Mouse (Mus musculus): ENCODE measurements around the gene Mrps21. TPM values are rescaled to one million over a fixed set of nuclear protein-coding genes. Genes with fewer than 3 reads are reported as not detected.

Gene Mrps21
- polyA plus RNA-seq, 1 experiment from 2014 or later, result 355 TPM

GRCm38 (mm10) chr3:95879063-95879462 is 7.7 kb upstream of the Mrps21 start:
- Histone ChIP-seq H3K4me1 (ENCODE audit: insufficient read depth, low read length) (peaks cover 9% of the 10 kb centered on the region; the same call in 1 of the 2 replicates), H3K4me3 (ENCODE audit: low read length) (no peak overlapping the region), H3K9me3 (ENCODE audit: low read length) (no peaks in the 10 kb centered on the region), H3K4me2 (replicated peaks; ENCODE audit: low read depth, low read length) (no peak overlapping the region), H3K9ac (replicated peaks; ENCODE audit: low read length) (no peak overlapping the region), H3K27ac (ENCODE audit: low read length) (no peak overlapping the region), H3K36me3 (ENCODE audit: insufficient read depth, low read length) (no peaks in the 10 kb centered on the region), H3K27me3 (ENCODE audit: insufficient read depth, low read length) (no peaks in the 10 kb centered on the region)
- WGBS, result 87% methylated on average over 4 of the region's 4 CpGs
- ATAC-seq (ENCODE audit: low FRiP score, low TSS enrichment), result no peak

- H3K9me3 ChIP-seq (ENCODE audit: low read length), result no peaks in the 10 kb centered on the region
- peak overlapping the region; percentile 65 for H3K4me2 ChIP-seq (replicated peaks; ENCODE audit: low read depth, low read length)
- no peaks in the 10 kb centered on the region for H3K27me3 ChIP-seq (ENCODE audit: insufficient read depth, low read length)
- peak overlapping the region; percentile 77 for H3K4me3 ChIP-seq (ENCODE audit: low read length)
- WGBS, result 72% methylated on average over 7 of the region's 7 CpGs
- H3K36me3 ChIP-seq (ENCODE audit: insufficient read depth, low read length), result peaks cover 24% of the 10 kb centered on the region
- H3K9ac ChIP-seq (replicated peaks; ENCODE audit: low read length), result peak overlapping the region; percentile 59
- H3K4me1 ChIP-seq (ENCODE audit: insufficient read depth, low read length), result peaks cover 8% of the 10 kb centered on the region
- no peak for ATAC-seq (ENCODE audit: low FRiP score, low TSS enrichment)
- H3K27ac ChIP-seq (ENCODE audit: low read length), result 0 out of 2 replicates have a peak overlapping the region, but pooled peaks have one; percentile 28
These were observed 729 bp upstream of the Mrps21 start for GRCm38 (mm10) chr3:95872048-95872447.

- WGBS, result 4% methylated on average over 15 of the region's 15 CpGs
- H3K9me3 ChIP-seq (ENCODE audit: low read length), result no peaks in the 10 kb centered on the region
- peaks cover 27% of the 10 kb centered on the region for H3K36me3 ChIP-seq (ENCODE audit: insufficient read depth, low read length)
- peak overlapping the region; percentile 79 for H3K27ac ChIP-seq (ENCODE audit: low read length)
- peaks cover 8% of the 10 kb centered on the region for H3K4me1 ChIP-seq (ENCODE audit: insufficient read depth, low read length)
- peak overlapping the region; percentile 65 for H3K4me2 ChIP-seq (replicated peaks; ENCODE audit: low read depth, low read length)
- no peaks in the 10 kb centered on the region for H3K27me3 ChIP-seq (ENCODE audit: insufficient read depth, low read length)
- ATAC-seq (ENCODE audit: low FRiP score, low TSS enrichment), result no peak; the same call in none of the 2 replicates
- H3K9ac ChIP-seq (replicated peaks; ENCODE audit: low read length), result peak overlapping the region; percentile 85
- H3K4me3 ChIP-seq (ENCODE audit: low read length), result peak overlapping the region; percentile 77
These were observed 343 bp downstream of the Mrps21 start for GRCm38 (mm10) chr3:95870976-95871375.

- H3K27ac ChIP-seq (ENCODE audit: low read length), result no peak overlapping the region
- WGBS, result 98% methylated on average over 2 of the region's 2 CpGs
- H3K4me2 ChIP-seq (replicated peaks; ENCODE audit: low read depth, low read length), result no peak overlapping the region
- no peak for ATAC-seq (ENCODE audit: low FRiP score, low TSS enrichment)
- H3K27me3 ChIP-seq (ENCODE audit: insufficient read depth, low read length), result no peaks in the 10 kb centered on the region
- H3K4me1 ChIP-seq (ENCODE audit: insufficient read depth, low read length), result peaks cover 5% of the 10 kb centered on the region
- no peak overlapping the region for H3K9ac ChIP-seq (replicated peaks; ENCODE audit: low read length)
- no peak overlapping the region for H3K4me3 ChIP-seq (ENCODE audit: low read length)
- no peaks in the 10 kb centered on the region for H3K9me3 ChIP-seq (ENCODE audit: low read length)
- peaks cover 48% of the 10 kb centered on the region for H3K36me3 ChIP-seq (ENCODE audit: insufficient read depth, low read length)
These were observed 3.9 kb downstream of the Mrps21 start for GRCm38 (mm10) chr3:95867408-95867807.

GRCm38 (mm10) chr3:95866071-95866470 is 5.2 kb downstream of the Mrps21 start:
- Histone ChIP-seq H3K9me3 (ENCODE audit: low read length) (no peaks in the 10 kb centered on the region), H3K27me3 (ENCODE audit: insufficient read depth, low read length) (no peaks in the 10 kb centered on the region), H3K4me3 (ENCODE audit: low read length) (no peak overlapping the region), H3K4me1 (ENCODE audit: insufficient read depth, low read length) (no peaks in the 10 kb centered on the region; the same call in 1 of the 2 replicates), H3K27ac (ENCODE audit: low read length) (no peak overlapping the region), H3K36me3 (ENCODE audit: insufficient read depth, low read length) (peaks cover 52% of the 10 kb centered on the region), H3K9ac (replicated peaks; ENCODE audit: low read length) (no peak overlapping the region), H3K4me2 (replicated peaks; ENCODE audit: low read depth, low read length) (no peak overlapping the region)
- ATAC-seq (ENCODE audit: low FRiP score, low TSS enrichment), result no peak
- 81% methylated on average over 5 of the region's 5 CpGs for WGBS

- no peak for ATAC-seq (ENCODE audit: low FRiP score, low TSS enrichment)
- H3K4me2 ChIP-seq (replicated peaks; ENCODE audit: low read depth, low read length), result no peak overlapping the region
- no peak overlapping the region for H3K4me3 ChIP-seq (ENCODE audit: low read length)
- H3K36me3 ChIP-seq (ENCODE audit: insufficient read depth, low read length), result peaks cover 52% of the 10 kb centered on the region
- H3K4me1 ChIP-seq (ENCODE audit: insufficient read depth, low read length), result no peaks in the 10 kb centered on the region; the same call in 1 of the 2 replicates
- H3K27me3 ChIP-seq (ENCODE audit: insufficient read depth, low read length), result no peaks in the 10 kb centered on the region
- H3K27ac ChIP-seq (ENCODE audit: low read length), result no peak overlapping the region
- H3K9me3 ChIP-seq (ENCODE audit: low read length), result no peaks in the 10 kb centered on the region
- 94% methylated on average over 20 of the region's 20 CpGs for WGBS
- H3K9ac ChIP-seq (replicated peaks; ENCODE audit: low read length), result no peak overlapping the region
These were observed 5.7 kb downstream of the Mrps21 start for GRCm38 (mm10) chr3:95865571-95865970.

- peaks cover 52% of the 10 kb centered on the region for H3K36me3 ChIP-seq (ENCODE audit: insufficient read depth, low read length)
- WGBS, result 82% methylated on average over 5 of the region's 5 CpGs
These were observed 6.3 kb downstream of the Mrps21 start for GRCm38 (mm10) chr3:95865050-95865449.

GRCm38 (mm10) chr3:95863578-95863977 is 7.7 kb downstream of the Mrps21 start:
- peaks cover 42% of the 10 kb centered on the region for H3K36me3 ChIP-seq (ENCODE audit: insufficient read depth, low read length)
- no peak overlapping the region for H3K27ac ChIP-seq (ENCODE audit: low read length)
- no peaks in the 10 kb centered on the region for H3K4me1 ChIP-seq (ENCODE audit: insufficient read depth, low read length)
- no peak overlapping the region for H3K9ac ChIP-seq (replicated peaks; ENCODE audit: low read length)
- no peak overlapping the region for H3K4me3 ChIP-seq (ENCODE audit: low read length)
- no peak overlapping the region for H3K4me2 ChIP-seq (replicated peaks; ENCODE audit: low read depth, low read length)
- ATAC-seq (ENCODE audit: low FRiP score, low TSS enrichment), result no peak
- no peaks in the 10 kb centered on the region for H3K9me3 ChIP-seq (ENCODE audit: low read length)
- 69% methylated on average over 7 of the region's 7 CpGs for WGBS
- H3K27me3 ChIP-seq (ENCODE audit: insufficient read depth, low read length), result no peaks in the 10 kb centered on the region

More at GRCm38 (mm10) chr3:95865050-95865449, 6.3 kb downstream of the Mrps21 start:
- Histone ChIP-seq H3K4me2 (replicated peaks; ENCODE audit: low read depth, low read length) (no peak overlapping the region), H3K4me1 (ENCODE audit: insufficient read depth, low read length) (no peaks in the 10 kb centered on the region), H3K9me3 (ENCODE audit: low read length) (no peaks in the 10 kb centered on the region), H3K9ac (replicated peaks; ENCODE audit: low read length) (no peak overlapping the region), H3K27ac (ENCODE audit: low read length) (no peak overlapping the region), H3K27me3 (ENCODE audit: insufficient read depth, low read length) (no peaks in the 10 kb centered on the region), H3K4me3 (ENCODE audit: low read length) (no peak overlapping the region)
- ATAC-seq (ENCODE audit: low FRiP score, low TSS enrichment), result no peak

- no peaks in the 10 kb centered on the region for H3K4me1 ChIP-seq (ENCODE audit: insufficient read depth, low read length)
- H3K4me2 ChIP-seq (replicated peaks; ENCODE audit: low read depth, low read length), result no peak overlapping the region
- ATAC-seq (ENCODE audit: low FRiP score, low TSS enrichment), result peak; percentile 46; the same call in 1 of the 2 replicates
These were observed 9.5 kb downstream of the Mrps21 start for GRCm38 (mm10) chr3:95861796-95862195.

GRCm38 (mm10) chr3:95861216-95861615 is 10.1 kb downstream of the Mrps21 start:
- no peak overlapping the region for H3K9ac ChIP-seq (replicated peaks; ENCODE audit: low read length)
- no peaks in the 10 kb centered on the region for H3K9me3 ChIP-seq (ENCODE audit: low read length)
- no peak overlapping the region for H3K4me3 ChIP-seq (ENCODE audit: low read length)
- no peak for ATAC-seq (ENCODE audit: low FRiP score, low TSS enrichment)
- H3K27ac ChIP-seq (ENCODE audit: low read length), result no peak overlapping the region
- H3K4me2 ChIP-seq (replicated peaks; ENCODE audit: low read depth, low read length), result no peak overlapping the region
- 71% methylated on average over 10 of the region's 10 CpGs for WGBS
- peaks cover 25% of the 10 kb centered on the region for H3K36me3 ChIP-seq (ENCODE audit: insufficient read depth, low read length)
- no peaks in the 10 kb centered on the region for H3K27me3 ChIP-seq (ENCODE audit: insufficient read depth, low read length)
- H3K4me1 ChIP-seq (ENCODE audit: insufficient read depth, low read length), result no peaks in the 10 kb centered on the region

More at GRCm38 (mm10) chr3:95861796-95862195, 9.5 kb downstream of the Mrps21 start:
- Histone ChIP-seq H3K4me3 (ENCODE audit: low read length) (no peak overlapping the region), H3K9ac (replicated peaks; ENCODE audit: low read length) (no peak overlapping the region), H3K9me3 (ENCODE audit: low read length) (no peaks in the 10 kb centered on the region), H3K36me3 (ENCODE audit: insufficient read depth, low read length) (peaks cover 26% of the 10 kb centered on the region), H3K27me3 (ENCODE audit: insufficient read depth, low read length) (no peaks in the 10 kb centered on the region), H3K27ac (ENCODE audit: low read length) (no peak overlapping the region)
- 46% methylated on average over 2 of the region's 2 CpGs for WGBS
